Mouse (Mus musculus) myocyte (in vitro differentiated cells): ENCODE results near the gene Wnt6. TPM values are rescaled to one million over a fixed set of nuclear protein-coding genes. Genes with fewer than 3 reads are reported as not detected.

Experiments used
- H3K27me3 ChIP-seq: one replicate; pipeline ENCODE4 v1.6.1; 2011; ENCODE audit not compliant: control insufficient read depth, insufficient read depth, insufficient read length
- H3K36me3 ChIP-seq: one replicate; pipeline ENCODE4 v1.6.1; 2011; ENCODE audit not compliant: control insufficient read depth, insufficient read depth
- H3K4me2 ChIP-seq: one replicate; pipeline ENCODE4 v1.6.1; 2011; ENCODE audit warnings: low read depth, control low read depth
- H3K4me3 ChIP-seq: one replicate; pipeline ENCODE4 v1.5.1; 2011; ENCODE audit warnings: mild to moderate bottlenecking, control low read depth, moderate library complexity
- H3K79me2 ChIP-seq: one replicate; pipeline ENCODE4 v1.6.1; 2011; ENCODE audit not compliant: control insufficient read depth, insufficient read depth
- H3ac ChIP-seq: one replicate; pipeline ENCODE4 v1.6.1; 2011; ENCODE audit not compliant: control insufficient read depth, insufficient read length
- CEBPB ChIP-seq: IDR thresholded peaks from 2 replicates; pipeline ENCODE4 v1.6.1; 2011; ENCODE audit warnings: mild to moderate bottlenecking, moderate library complexity; ENCODE audit not compliant: poor library complexity, insufficient read depth, severe bottlenecking
- E2F4 ChIP-seq: IDR thresholded peaks from one replicate; pipeline ENCODE4 v1.6.1; 2011; ENCODE audit warnings: mild to moderate bottlenecking, control low read depth, moderate library complexity; ENCODE audit not compliant: insufficient read depth
- MAX ChIP-seq: IDR thresholded peaks from one replicate; pipeline ENCODE4 v1.6.1; 2011; ENCODE audit warnings: low read depth, mild to moderate bottlenecking, control low read depth
- MYOD1 ChIP-seq, 3 experiments: IDR thresholded peaks; one replicate each; pipeline ENCODE4 v1.6.1; 2011; ENCODE audit warnings: control low read depth in 2 of 3, low read depth in 2 of 3, mild to moderate bottlenecking in 2 of 3, moderate library complexity in 1 of 3; ENCODE audit not compliant: insufficient read length in 2 of 3, control insufficient read depth in 1 of 3
- MYOG ChIP-seq, 3 experiments: IDR thresholded peaks; one replicate each; pipeline ENCODE4 v1.6.1; 2011; ENCODE audit warnings: control low read depth in 2 of 3, low read depth in 2 of 3, mild to moderate bottlenecking in 2 of 3; ENCODE audit not compliant: insufficient read length in 2 of 3, control insufficient read depth in 1 of 3, insufficient read depth in 1 of 3
- POLR2A ChIP-seq: IDR thresholded peaks from one replicate; pipeline ENCODE4 v1.6.1; 2011; ENCODE audit warnings: low read depth, mild to moderate bottlenecking, control low read depth, moderate library complexity; ENCODE audit not compliant: insufficient read length
- POLR2AphosphoS2 ChIP-seq: IDR thresholded peaks from one replicate; pipeline ENCODE4 v1.6.1; 2011; ENCODE audit warnings: low read depth, control low read depth; ENCODE audit not compliant: insufficient read length
- REST ChIP-seq: IDR thresholded peaks from one replicate; pipeline ENCODE4 v1.6.1; 2011; ENCODE audit warnings: mild to moderate bottlenecking, control low read depth, moderate library complexity; ENCODE audit not compliant: insufficient read depth, insufficient read length
- SRF ChIP-seq: IDR thresholded peaks from one replicate; pipeline ENCODE4 v1.6.1; 2011; ENCODE audit warnings: low read depth; ENCODE audit not compliant: control insufficient read depth, insufficient read length
- TCF12 ChIP-seq: IDR thresholded peaks from one replicate; pipeline ENCODE4 v1.6.1; 2011; ENCODE audit warnings: mild to moderate bottlenecking, control low read depth; ENCODE audit not compliant: poor library complexity, insufficient read depth, severe bottlenecking
- TCF3 ChIP-seq: IDR thresholded peaks from one replicate; pipeline ENCODE4 v1.6.1; 2011; ENCODE audit warnings: low read depth, control low read depth; ENCODE audit not compliant: insufficient read length
- USF1 ChIP-seq: IDR thresholded peaks from one replicate; pipeline ENCODE4 v1.6.1; 2011; ENCODE audit warnings: low read depth, mild to moderate bottlenecking, control low read depth, moderate library complexity
- polyA plus RNA-seq: library from polyadenylated mRNA; unstranded; fragments of >200 nt; fragmentation: generic; extraction: Trizol; gene quantifications from one replicate; pipeline ENCODE4 v1.2.1, GENCODE M21; 2012; ENCODE audit warnings: missing spikeins

Gene Wnt6
- polyA plus RNA-seq, 1 experiment: 3.1 TPM

GRCm38 (mm10) chr1:74736977-74737376 lies 34.7 kb upstream of the Wnt6 start:
- Histone ChIP-seq H3K4me2 (no peak overlapping the region), H3K27me3 (peaks cover 5% of the 10 kb centered on the region), H3ac (no peak overlapping the region), H3K79me2 (no peaks in the 10 kb centered on the region), H3K36me3 (peaks cover 13% of the 10 kb centered on the region), H3K4me3 (no peak overlapping the region)
- TF ChIP-seq MYOG (IDR thresholded peaks at IDR 0.05; ENCODE audit: control insufficient read depth in 1 of 3, insufficient read depth in 1 of 3, insufficient read length in 2 of 3, low read depth in 2 of 3) (no peak), POLR2AphosphoS2 (peak; percentile 92), USF1 (no peak), MAX (no peak), POLR2A (no peak), REST (no peak)

- TF ChIP-seq CEBPB: no peak
- TF ChIP-seq POLR2A: peak; percentile 22
- H3ac ChIP-seq: no peak overlapping the region
- H3K36me3 ChIP-seq: peaks cover 15% of the 10 kb centered on the region
- no peaks in the 10 kb centered on the region for H3K79me2 ChIP-seq
- no peak overlapping the region for H3K4me2 ChIP-seq
- peaks cover 5% of the 10 kb centered on the region for H3K27me3 ChIP-seq
- H3K4me3 ChIP-seq: no peak overlapping the region
Observed at GRCm38 (mm10) chr1:74737500-74737899, 34.2 kb upstream of the Wnt6 start.

GRCm38 (mm10) chr1:74740846-74741245 lies 30.8 kb upstream of the Wnt6 start:
- Histone ChIP-seq H3K27me3 (no peaks in the 10 kb centered on the region), H3K4me3 (no peak overlapping the region), H3K4me2 (no peak overlapping the region), H3ac (no peak overlapping the region), H3K79me2 (no peaks in the 10 kb centered on the region), H3K36me3 (peaks cover 22% of the 10 kb centered on the region)
- TF ChIP-seq POLR2AphosphoS2: peak; percentile 7
- no peak for TF ChIP-seq SRF

GRCm38 (mm10) chr1:74747335-74747734 lies 24.4 kb upstream of the Wnt6 start:
- peak overlapping the region; percentile 97 for H3K4me2 ChIP-seq
- H3K36me3 ChIP-seq: peaks cover 9% of the 10 kb centered on the region
- TF ChIP-seq CEBPB (no peak), TCF3 (peak; percentile 87), TCF12 (peak; percentile 80), POLR2A (peak; percentile 41), MYOD1 (IDR thresholded peaks at IDR 0.05; ENCODE audit: control insufficient read depth in 1 of 3, insufficient read length in 2 of 3, low read depth in 2 of 3) (peak; percentile 56 to 98 (median 92)), MYOG (IDR thresholded peaks at IDR 0.05; ENCODE audit: control insufficient read depth in 1 of 3, insufficient read depth in 1 of 3, insufficient read length in 2 of 3, low read depth in 2 of 3) (peak; percentile 77 to 99 (median 96))
- H3K79me2 ChIP-seq: no peaks in the 10 kb centered on the region
- no peak overlapping the region for H3ac ChIP-seq
- no peaks in the 10 kb centered on the region for H3K27me3 ChIP-seq
- peak overlapping the region; percentile 31 for H3K4me3 ChIP-seq

GRCm38 (mm10) chr1:74748643-74749271 lies 22.9 kb upstream of the Wnt6 start, which contains the start of gene Prkag3:
TSS of gene Prkag3 (minus strand) at chr1:74749221.
- no peaks in the 10 kb centered on the region for H3K36me3 ChIP-seq

More at GRCm38 (mm10) chr1:74748643-74749271, 22.9 kb upstream of the Wnt6 start, which contains the start of gene Prkag3:
- H3K79me2 ChIP-seq: no peaks in the 10 kb centered on the region
- H3K27me3 ChIP-seq: no peaks in the 10 kb centered on the region
- peak within 1 kb of the TSS; percentile 6 for H3ac ChIP-seq
- peak within 1 kb of the TSS; percentile 97 for H3K4me2 ChIP-seq
- no peak for TF ChIP-seq SRF
- TF ChIP-seq E2F4: no peak
- TF ChIP-seq TCF12: peak; percentile 21
- TF ChIP-seq MYOD1 (IDR thresholded peaks at IDR 0.05; ENCODE audit: control insufficient read depth in 1 of 3, insufficient read length in 2 of 3, low read depth in 2 of 3): peak; percentile 78 to 82 (median 80)
- TF ChIP-seq POLR2A: peak; percentile 63
- peak; percentile 0 for TF ChIP-seq TCF3
- no peak for TF ChIP-seq CEBPB
- peak; percentile 54 for TF ChIP-seq POLR2AphosphoS2
- TF ChIP-seq MAX: no peak
- TF ChIP-seq MYOG (IDR thresholded peaks at IDR 0.05; ENCODE audit: control insufficient read depth in 1 of 3, insufficient read depth in 1 of 3, insufficient read length in 2 of 3, low read depth in 2 of 3): peak; percentile 45 to 90 (median 64)
- no peak for TF ChIP-seq REST
- no peak for TF ChIP-seq USF1
- H3K4me3 ChIP-seq: peak within 1 kb of the TSS; percentile 31
